Mouse (Mus musculus): ENCODE measurements at regions not wholly inside any gene's neighbourhood (a gene's known extent, or its start where the extent isn't known, plus 50 kb on each side); places are given as distances from the start of the nearest gene placed in this dataset.

- no peak for DNase-seq
Measured at GRCm38 (mm10) chr9:61186541-61187420, 185.4 kb upstream of the Tle3 start.

GRCm38 (mm10) chr9:61187713-61188399 is 184.3 kb upstream of the Tle3 start:
- DNase-seq = no peak

GRCm38 (mm10) chr9:61189295-61189694 is 182.9 kb upstream of the Tle3 start:
- DNase-seq = no peak

- no peak for DNase-seq
Measured at GRCm38 (mm10) chr9:61199077-61199753, 173.0 kb upstream of the Tle3 start.

- DNase-seq = no peak
Measured at GRCm38 (mm10) chr9:61199891-61200290, 172.3 kb upstream of the Tle3 start.

- no peak for DNase-seq
Measured at GRCm38 (mm10) chr9:61200295-61200955, 171.7 kb upstream of the Tle3 start.

GRCm38 (mm10) chr9:61205049-61205448 is 167.1 kb upstream of the Tle3 start:
- DNase-seq = no peak

- no peak for DNase-seq
Measured at GRCm38 (mm10) chr9:61206725-61207365, 165.3 kb upstream of the Tle3 start.

GRCm38 (mm10) chr9:61207423-61208150 is 164.6 kb upstream of the Tle3 start:
- no peak for DNase-seq

GRCm38 (mm10) chr9:61211627-61212026 is 160.5 kb upstream of the Tle3 start:
- no peak for DNase-seq

GRCm38 (mm10) chr9:61214943-61215342 is 157.2 kb upstream of the Tle3 start:
- DNase-seq = no peak

- DNase-seq = no peak
Measured at GRCm38 (mm10) chr9:61216012-61216770, 156.0 kb upstream of the Tle3 start.

- DNase-seq = no peak
Measured at GRCm38 (mm10) chr9:61220017-61220416, 152.1 kb upstream of the Tle3 start.

GRCm38 (mm10) chr9:61222212-61223003 is 149.8 kb upstream of the Tle3 start:
- no peak for DNase-seq

GRCm38 (mm10) chr9:61225020-61225652 is 147.0 kb upstream of the Tle3 start:
- peak; percentile 14 for DNase-seq

GRCm38 (mm10) chr9:61225882-61226281 is 146.3 kb upstream of the Tle3 start:
- DNase-seq = no peak

- DNase-seq = no peak
Measured at GRCm38 (mm10) chr9:61226596-61227384, 145.4 kb upstream of the Tle3 start.

- DNase-seq = no peak
Measured at GRCm38 (mm10) chr9:61227492-61228229, 144.5 kb upstream of the Tle3 start.
